ENCODE assay signal across 23 mouse cellular contexts in the genomic region with DNA sequence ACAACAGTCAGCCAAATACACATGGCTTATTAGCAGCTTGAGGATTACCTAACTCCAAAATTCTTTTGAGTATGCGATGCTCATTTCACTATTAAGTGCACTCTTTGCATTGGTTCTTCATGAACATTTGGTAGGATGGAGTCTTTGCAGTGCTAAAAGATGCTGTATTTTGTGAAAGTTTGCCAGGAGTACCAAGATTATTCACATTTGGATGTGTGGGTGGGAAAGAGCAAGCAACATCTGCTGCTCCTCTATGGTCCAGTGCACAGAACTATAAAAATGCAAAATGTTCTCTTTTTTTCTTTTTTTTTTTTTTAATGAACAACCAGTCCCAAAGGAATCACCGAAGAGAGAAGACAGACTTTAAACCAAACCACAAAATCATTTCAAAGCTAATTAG.
DNase-seq lines count a peak whose midpoint lies in the region; ATAC-seq lines count a peak whose summit lies in the region.
"Had no signal": no experiment of that assay in that cellular context is flagged by ENCODE, and none has a peak within 500 bp of the region (broad histone marks: within the 10 kb centered on the region; RNA-seq: fewer than 3 reads in every experiment).

No protein-coding gene starts in this region.

- intact Hi-C loops in left cerebral cortex, postnatal 36 days (cut with DNase I), result loop anchor here (2.0 to 5.0 kb wide), 2 partner anchors 60 to 107 kb away; no protein-coding TSS in a partner anchor

- no peak overlapping the region for H3K27ac ChIP-seq in neural tube, embryonic 14.5 days (ENCODE audit: low read depth, low read length)
- H3K27ac ChIP-seq in neural tube, embryonic 15.5 days (replicated peaks), result no peak overlapping the region
- H3K27ac ChIP-seq: forebrain, embryonic 10.5 days; hindbrain, embryonic 10.5 days; kidney, postnatal 0 days had no signal

- H3K4me3 ChIP-seq in neural tube, embryonic 14.5 days (ENCODE audit: low read depth, low read length), result no peak overlapping the region
- H3K4me3 ChIP-seq in neural tube, embryonic 15.5 days (replicated peaks), result no peak overlapping the region
- H3K4me3 ChIP-seq: forebrain, embryonic 10.5 days; heart, embryonic 12.5 days; hindbrain, embryonic 10.5 days had no signal

- peak; percentile 15 to 62 for DNase-seq in frontal cortex, postnatal 36 days (ENCODE audit: low spot score in 2 of 2)
- DNase-seq in frontal cortex, postnatal 10 days (ENCODE audit: low spot score in 2 of 2), result no peak
- peak; percentile 42 for DNase-seq in layer of hippocampus, adult 9-10 months (ENCODE audit: low spot score)
- DNase-seq in left cerebral cortex, postnatal 36 days (ENCODE audit: low spot score in 2 of 2), result peak; percentile 9 to 10
- no peak for DNase-seq in yolk sac, embryonic 10.5 days (ENCODE audit: low spot score)
- DNase-seq in thymus, postnatal 4 days, result no peak
- DNase-seq: adrenal gland, postnatal 25 days; gastrocnemius, postnatal 14 days; heart, adult 18-20 months; heart, postnatal 10 days; lung, adult 18-20 months; lung, postnatal 10 days; thymus, postnatal 14 days had no signal

- 61% methylated on average over 2 of the region's 2 CpGs for WGBS in neural tube, embryonic 14.5 days
- WGBS in neural tube, embryonic 15.5 days, result 58% methylated on average over 2 of the region's 2 CpGs

- peak; percentile 17; the same call in 1 of the 2 replicates for ATAC-seq in neural tube, embryonic 14.5 days (ENCODE audit: low read depth)
- ATAC-seq in neural tube, embryonic 15.5 days (ENCODE audit: low FRiP score), result no peak; the same call in 1 of the 2 replicates
- ATAC-seq: CD4-positive, CD25-positive, alpha-beta regulatory T cell, adult 4 months; forebrain, embryonic 16.5 days; intestine, postnatal 0 days had no signal

- no peaks in the 10 kb centered on the region for H3K9me3 ChIP-seq in neural tube, embryonic 14.5 days (ENCODE audit: control insufficient read depth, low read length)
- H3K9me3 ChIP-seq in neural tube, embryonic 15.5 days (replicated peaks), result no peaks in the 10 kb centered on the region
- H3K9me3 ChIP-seq: forebrain, embryonic 10.5 days; heart, embryonic 12.5 days; hindbrain, embryonic 10.5 days had no signal

- no peaks in the 10 kb centered on the region for H3K27me3 ChIP-seq in neural tube, embryonic 14.5 days (ENCODE audit: control insufficient read depth, insufficient read depth, low read length)
- no peaks in the 10 kb centered on the region for H3K27me3 ChIP-seq in neural tube, embryonic 15.5 days (replicated peaks)
- H3K27me3 ChIP-seq: heart, embryonic 12.5 days had no signal

- H3K36me3 ChIP-seq in neural tube, embryonic 14.5 days (ENCODE audit: control insufficient read depth, insufficient read depth, low read length), result no peaks in the 10 kb centered on the region
- no peaks in the 10 kb centered on the region for H3K36me3 ChIP-seq in neural tube, embryonic 15.5 days
- H3K36me3 ChIP-seq: forebrain, embryonic 10.5 days; heart, embryonic 12.5 days; hindbrain, embryonic 10.5 days had no signal

- no peak overlapping the region for H3K4me2 ChIP-seq in neural tube, embryonic 14.5 days (ENCODE audit: low read depth, low read length)
- H3K4me2 ChIP-seq in neural tube, embryonic 15.5 days, result no peak overlapping the region
- H3K4me2 ChIP-seq: heart, embryonic 12.5 days; midbrain, embryonic 11.5 days had no signal

- no peak overlapping the region for H3K9ac ChIP-seq in neural tube, embryonic 14.5 days (replicated peaks; ENCODE audit: low read depth, low read length)
- no peak overlapping the region for H3K9ac ChIP-seq in neural tube, embryonic 15.5 days (replicated peaks)
- H3K9ac ChIP-seq: heart, embryonic 12.5 days had no signal

- no peaks in the 10 kb centered on the region for H3K4me1 ChIP-seq in neural tube, embryonic 14.5 days (ENCODE audit: control insufficient read depth, insufficient read depth, low read length)
- no peaks in the 10 kb centered on the region for H3K4me1 ChIP-seq in neural tube, embryonic 15.5 days
- H3K4me1 ChIP-seq: forebrain, embryonic 10.5 days; heart, embryonic 12.5 days; hindbrain, embryonic 10.5 days had no signal

Comparison
In these comparisons a context has a peak if more than half of its experiments do, and no peak if none do; other contexts are left out.
1. DNase-seq: peak in frontal cortex, postnatal 36 days (2 of 2), layer of hippocampus, adult 9-10 months (single experiment) and left cerebral cortex, postnatal 36 days (2 of 2); none in frontal cortex, postnatal 10 days (0 of 2), yolk sac, embryonic 10.5 days (single experiment) and thymus, postnatal 4 days (single experiment).